Mouse (Mus musculus): ENCODE data around the gene Ceacam2. TPM values are rescaled to one million over a fixed set of nuclear protein-coding genes. Genes with fewer than 3 reads are reported as not detected.
"Not testable (repeated sequence)": the region's sequence is repeated elsewhere in the genome, so short reads cannot be mapped to it uniquely, and the experiment has no call there.

The Ceacam2 gene
- total RNA-seq (2014; rRNA removed; ENCODE audit: low replicate concordance) = not detected in 2 replicates
- not detected in 2 replicates for polyA plus RNA-seq (2015; fragmentation: Nextera tagmentation; extraction: Ambion mirVana)

DNA sequence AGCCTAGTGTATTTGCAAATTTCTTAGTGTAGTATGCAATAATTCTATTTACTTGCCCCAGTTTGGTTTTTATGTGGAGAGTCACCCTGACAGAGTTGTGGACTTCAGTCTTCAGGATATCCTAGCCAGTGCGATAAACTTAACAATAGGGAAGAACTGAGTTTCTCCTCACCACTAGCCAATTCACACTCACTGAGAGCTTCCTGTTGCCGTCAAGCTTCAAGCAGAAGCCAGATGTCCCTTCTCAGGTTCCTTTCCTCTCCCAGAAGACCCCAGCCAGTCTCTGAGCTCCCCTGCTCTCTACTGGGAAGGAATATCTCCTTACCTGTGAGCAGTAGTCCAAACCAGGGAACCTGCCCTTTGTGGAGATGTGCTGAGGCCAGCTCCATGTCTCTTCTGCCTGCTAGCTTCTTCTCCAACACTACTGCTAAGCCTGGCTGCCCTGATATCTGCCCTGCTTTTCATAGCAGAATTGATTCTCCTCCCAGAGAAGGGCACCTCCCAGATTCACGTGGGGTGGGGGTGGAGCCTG, at the start of gene Ceacam2:
Gene Ceacam2 (minus strand): TSS at position 482 of the 532 bp plus-strand sequence.
- H3K4me1 ChIP-seq (ENCODE audit: control insufficient read depth, insufficient read depth); H3K27me3 ChIP-seq (ENCODE audit: control insufficient read depth, insufficient read depth, low read length); H3K36me3 ChIP-seq (replicated peaks; ENCODE audit: control insufficient read depth, insufficient read depth, low read length); H3K4me2 ChIP-seq (ENCODE audit: low read depth, low read length); H3K27ac ChIP-seq (ENCODE audit: low read depth); H3K9ac ChIP-seq (replicated peaks; ENCODE audit: low read depth, low read length); H3K9me3 ChIP-seq (replicated peaks; ENCODE audit: control insufficient read depth, low read length); DNase-seq (ENCODE audit: low spot score); H3K4me3 ChIP-seq (ENCODE audit: low read depth, low read length); ATAC-seq (ENCODE audit: insufficient read depth, low read depth): not testable (repeated sequence)
- WGBS = 41% methylated on average over 3 of the region's 3 CpGs

DNA sequence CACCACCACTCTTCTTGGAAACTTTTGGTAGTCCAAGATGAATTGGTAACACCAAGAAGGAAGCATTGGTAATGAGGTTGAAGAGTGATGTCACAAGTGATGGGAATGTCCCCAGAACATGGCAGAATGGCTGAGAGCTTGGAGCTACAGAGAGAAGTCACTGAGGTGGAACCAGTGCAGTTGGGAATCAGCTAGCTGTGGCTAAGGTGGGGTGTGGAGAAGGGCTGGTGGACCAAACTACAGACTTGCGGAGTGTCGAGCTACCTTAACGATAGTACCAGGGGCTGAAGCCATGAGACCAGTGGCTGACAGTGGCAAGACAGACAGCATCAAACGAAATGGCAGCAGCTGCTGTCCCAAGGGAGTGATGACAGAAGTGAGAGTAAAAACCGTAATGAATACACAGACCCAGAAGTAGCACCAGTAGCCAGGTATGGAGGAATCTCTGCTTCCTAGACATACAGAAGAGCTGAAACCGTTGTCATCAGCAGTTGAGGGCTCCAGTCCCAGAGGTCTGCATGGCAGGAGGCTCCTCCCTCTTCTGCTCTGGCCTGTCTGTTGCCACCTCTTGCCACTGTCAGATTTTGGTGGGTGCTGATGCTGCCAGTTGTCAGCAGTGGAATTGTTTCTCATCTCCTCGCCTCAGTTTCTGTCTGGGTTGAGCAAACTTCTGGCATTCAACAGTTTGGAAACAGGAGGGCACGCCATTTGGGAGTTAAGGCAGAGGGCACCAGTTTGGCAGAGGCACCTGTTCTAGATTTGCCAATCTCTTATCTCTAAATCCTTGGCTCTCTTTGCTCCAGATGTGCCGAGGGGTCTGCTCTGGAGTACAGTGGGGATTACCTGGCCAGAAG, 45.9 kb upstream of the Ceacam2 start:
- no peak overlapping the region for H3K27ac ChIP-seq (ENCODE audit: low read depth)
- H3K9me3 ChIP-seq (replicated peaks; ENCODE audit: control insufficient read depth, low read length) = no peaks in the 10 kb centered on the region
- WGBS = 63% methylated on average over 9 of the region's 9 CpGs
- ATAC-seq (ENCODE audit: insufficient read depth, low read depth) (no peak), DNase-seq (ENCODE audit: low spot score) (no peak)
- H3K4me1 ChIP-seq (ENCODE audit: control insufficient read depth, insufficient read depth) = no peaks in the 10 kb centered on the region
- no peak overlapping the region for H3K4me3 ChIP-seq (ENCODE audit: low read depth, low read length)
- H3K4me2 ChIP-seq (ENCODE audit: low read depth, low read length) = no peak overlapping the region
- no peak overlapping the region for H3K9ac ChIP-seq (replicated peaks; ENCODE audit: low read depth, low read length)
- no peaks in the 10 kb centered on the region for H3K27me3 ChIP-seq (ENCODE audit: control insufficient read depth, insufficient read depth, low read length)
- H3K36me3 ChIP-seq (replicated peaks; ENCODE audit: control insufficient read depth, insufficient read depth, low read length) = no peaks in the 10 kb centered on the region
- TF ChIP-seq EP300 (IDR thresholded peaks at IDR 0.05; ENCODE audit: low read depth) (no peak), CTCF (IDR thresholded peaks at IDR 0.05; ENCODE audit: low read depth) (no peak)

DNA sequence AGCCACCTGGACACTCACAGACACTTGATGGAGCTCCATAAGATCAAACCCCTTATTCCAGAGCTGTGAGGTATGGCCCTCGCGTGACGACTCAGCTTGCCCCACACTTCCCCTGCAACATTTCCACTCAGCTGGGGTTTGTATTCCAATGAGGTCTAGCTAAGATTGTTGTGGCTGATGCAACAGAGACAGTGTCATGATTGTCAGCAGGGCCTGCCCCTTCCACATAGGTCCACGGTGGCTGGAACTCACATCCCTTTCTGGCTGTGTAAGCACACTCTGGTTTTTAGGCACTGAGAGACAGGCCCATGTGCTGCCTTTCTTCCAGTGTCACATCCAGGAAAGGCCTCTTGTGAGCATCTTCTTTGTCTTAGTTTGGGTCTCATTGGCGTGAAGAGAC, 45.0 kb upstream of the Ceacam2 start:
- Histone ChIP-seq H3K27me3 (ENCODE audit: control insufficient read depth, insufficient read depth, low read length) (no peaks in the 10 kb centered on the region), H3K36me3 (replicated peaks; ENCODE audit: control insufficient read depth, insufficient read depth, low read length) (no peaks in the 10 kb centered on the region), H3K27ac (ENCODE audit: low read depth) (no peak overlapping the region), H3K4me1 (ENCODE audit: control insufficient read depth, insufficient read depth) (no peaks in the 10 kb centered on the region), H3K9me3 (replicated peaks; ENCODE audit: control insufficient read depth, low read length) (no peaks in the 10 kb centered on the region), H3K4me3 (ENCODE audit: low read depth, low read length) (no peak overlapping the region), H3K4me2 (ENCODE audit: low read depth, low read length) (no peak overlapping the region), H3K9ac (replicated peaks; ENCODE audit: low read depth, low read length) (no peak overlapping the region)
- TF ChIP-seq EP300 (IDR thresholded peaks at IDR 0.05; ENCODE audit: low read depth) = no peak
- no peak for TF ChIP-seq CTCF (IDR thresholded peaks at IDR 0.05; ENCODE audit: low read depth)
- 71% methylated on average over 5 of the region's 5 CpGs for WGBS
- DNase-seq (ENCODE audit: low spot score) = no peak
- ATAC-seq (ENCODE audit: insufficient read depth, low read depth) = no peak

DNA sequence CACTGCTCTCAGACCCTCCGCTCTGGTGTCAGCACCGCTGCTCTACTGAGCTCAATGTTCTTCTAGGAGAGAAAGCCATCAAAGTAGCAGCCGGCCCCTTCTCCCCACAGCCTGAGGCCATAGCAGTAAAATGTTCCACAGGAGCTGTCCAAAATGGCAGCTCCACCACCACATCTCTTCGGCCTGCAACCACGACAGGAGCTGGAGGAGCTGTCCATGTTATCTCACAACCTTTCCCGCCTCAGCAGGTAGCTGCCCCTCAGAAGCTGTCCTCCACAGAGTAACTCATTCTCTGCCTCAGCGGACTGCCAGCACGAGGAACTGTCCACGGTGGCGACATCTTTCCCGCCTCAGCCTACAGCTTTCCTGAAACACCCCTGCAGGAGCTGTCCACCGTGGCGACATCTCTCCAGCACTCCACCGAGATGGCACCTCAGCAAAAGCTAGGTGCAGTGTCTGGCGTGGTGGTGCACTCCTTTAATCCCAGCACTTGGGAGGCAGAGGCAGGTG, 42.7 kb upstream of the Ceacam2 start:
- no peak for DNase-seq (ENCODE audit: low spot score)
- Histone ChIP-seq H3K36me3 (replicated peaks; ENCODE audit: control insufficient read depth, insufficient read depth, low read length) (no peaks in the 10 kb centered on the region), H3K27me3 (ENCODE audit: control insufficient read depth, insufficient read depth, low read length) (no peaks in the 10 kb centered on the region), H3K9me3 (replicated peaks; ENCODE audit: control insufficient read depth, low read length) (no peaks in the 10 kb centered on the region), H3K4me2 (ENCODE audit: low read depth, low read length) (no peak overlapping the region), H3K9ac (replicated peaks; ENCODE audit: low read depth, low read length) (no peak overlapping the region), H3K4me3 (ENCODE audit: low read depth, low read length) (no peak overlapping the region), H3K4me1 (ENCODE audit: control insufficient read depth, insufficient read depth) (no peaks in the 10 kb centered on the region), H3K27ac (ENCODE audit: low read depth) (no peak overlapping the region)
- ATAC-seq (ENCODE audit: insufficient read depth, low read depth) = no peak
- WGBS = 74% methylated on average over 15 of the region's 15 CpGs
- TF ChIP-seq CTCF (IDR thresholded peaks at IDR 0.05; ENCODE audit: low read depth) = no peak
- no peak for TF ChIP-seq EP300 (IDR thresholded peaks at IDR 0.05; ENCODE audit: low read depth)

DNA sequence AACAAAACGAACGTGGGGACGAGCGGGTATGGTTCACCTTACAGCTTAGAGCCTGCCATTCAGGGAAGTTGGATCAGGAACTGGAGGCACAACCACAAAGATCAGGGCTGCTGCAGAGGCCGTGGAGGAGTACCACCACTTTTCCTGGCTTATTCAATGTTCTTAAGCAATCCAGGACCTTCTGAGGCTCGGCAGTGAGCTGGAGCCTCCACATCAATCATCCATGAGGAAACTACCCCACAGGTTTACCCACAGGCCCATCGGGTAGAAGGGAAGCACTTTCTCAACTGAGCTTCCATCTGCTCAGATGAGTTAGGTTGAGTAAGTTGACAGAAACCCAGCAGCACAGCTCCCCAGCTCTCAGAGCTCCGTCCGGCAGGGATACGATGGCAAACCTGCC, 39.8 kb upstream of the Ceacam2 start:
- H3K4me3 ChIP-seq (ENCODE audit: low read depth, low read length) = no peak overlapping the region
- no peaks in the 10 kb centered on the region for H3K27me3 ChIP-seq (ENCODE audit: control insufficient read depth, insufficient read depth, low read length)

DNA sequence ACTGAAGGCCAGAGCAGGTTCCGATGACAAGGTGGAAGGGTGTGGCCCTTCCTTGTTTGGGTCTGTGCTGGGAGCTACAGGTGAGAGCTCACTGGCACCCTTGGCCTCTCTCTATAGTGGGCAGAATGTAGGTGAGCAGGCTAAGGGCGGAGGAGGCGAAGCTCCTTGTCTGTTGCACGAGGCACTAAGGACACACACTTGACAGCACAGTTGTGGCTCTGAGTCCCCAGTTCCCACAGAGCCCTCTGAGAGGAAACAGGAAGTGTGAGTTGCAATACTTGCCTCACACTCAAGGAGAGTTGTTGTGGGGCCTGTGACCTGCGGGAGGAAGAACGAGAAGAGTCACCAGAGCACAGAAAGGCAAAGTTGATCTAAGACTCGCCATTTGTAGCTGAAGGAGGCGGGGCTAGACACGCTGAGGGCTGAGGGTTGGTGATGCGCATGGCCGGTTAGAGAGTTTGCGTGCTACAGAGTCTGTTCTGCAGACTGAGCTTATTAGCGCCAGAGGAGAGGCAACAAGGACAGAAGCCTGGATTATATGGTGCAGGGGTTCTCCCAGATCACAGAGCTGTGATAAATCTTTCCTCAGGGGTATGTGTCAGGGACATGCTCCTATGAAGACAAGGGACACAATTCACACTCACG, 37.3 kb upstream of the Ceacam2 start:
- not testable (repeated sequence) for DNase-seq (ENCODE audit: low spot score); H3K9me3 ChIP-seq (replicated peaks; ENCODE audit: control insufficient read depth, low read length); H3K27me3 ChIP-seq (ENCODE audit: control insufficient read depth, insufficient read depth, low read length); ATAC-seq (ENCODE audit: insufficient read depth, low read depth); H3K36me3 ChIP-seq (replicated peaks; ENCODE audit: control insufficient read depth, insufficient read depth, low read length); H3K4me1 ChIP-seq (ENCODE audit: control insufficient read depth, insufficient read depth); H3K4me2 ChIP-seq (ENCODE audit: low read depth, low read length); H3K4me3 ChIP-seq (ENCODE audit: low read depth, low read length); H3K9ac ChIP-seq (replicated peaks; ENCODE audit: low read depth, low read length); H3K27ac ChIP-seq (ENCODE audit: low read depth)
- 64% methylated on average over 12 of the region's 14 CpGs for WGBS

More for the DNA sequence above, 39.8 kb upstream of the Ceacam2 start:
- TF ChIP-seq CTCF (IDR thresholded peaks at IDR 0.05; ENCODE audit: low read depth) = no peak
- no peak for TF ChIP-seq EP300 (IDR thresholded peaks at IDR 0.05; ENCODE audit: low read depth)
- Histone ChIP-seq H3K36me3 (replicated peaks; ENCODE audit: control insufficient read depth, insufficient read depth, low read length) (no peaks in the 10 kb centered on the region), H3K4me1 (ENCODE audit: control insufficient read depth, insufficient read depth) (no peaks in the 10 kb centered on the region), H3K4me2 (ENCODE audit: low read depth, low read length) (no peak overlapping the region), H3K9me3 (replicated peaks; ENCODE audit: control insufficient read depth, low read length) (no peaks in the 10 kb centered on the region), H3K27ac (ENCODE audit: low read depth) (no peak overlapping the region), H3K9ac (replicated peaks; ENCODE audit: low read depth, low read length) (no peak overlapping the region)
- DNase-seq (ENCODE audit: low spot score) (no peak), ATAC-seq (ENCODE audit: insufficient read depth, low read depth) (no peak)
- 74% methylated on average over 10 of the region's 10 CpGs for WGBS

DNA sequence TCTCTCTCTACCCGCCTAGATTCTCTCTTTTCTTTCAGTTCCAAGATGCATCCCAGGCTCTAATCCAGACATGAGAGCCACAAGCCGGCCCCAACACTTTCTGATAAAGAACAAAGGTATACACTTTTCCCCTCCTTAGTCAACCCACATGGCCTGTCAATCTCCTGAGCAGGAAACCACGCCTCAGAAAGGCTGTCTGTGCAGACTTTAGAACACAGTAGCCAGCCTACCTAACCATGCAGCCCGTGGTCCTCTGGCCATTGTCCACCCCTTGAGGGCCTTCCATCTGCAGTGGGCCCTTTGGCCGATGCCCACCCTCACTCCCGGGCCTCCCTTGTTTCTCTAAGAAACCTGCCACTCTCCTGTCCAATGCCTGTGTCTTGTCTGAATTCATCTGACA, 36.7 kb upstream of the Ceacam2 start:
- 33% methylated on average over 6 of the region's 6 CpGs for WGBS

More for the DNA sequence above, 36.7 kb upstream of the Ceacam2 start:
- H3K9me3 ChIP-seq (replicated peaks; ENCODE audit: control insufficient read depth, low read length); H3K27me3 ChIP-seq (ENCODE audit: control insufficient read depth, insufficient read depth, low read length); H3K4me3 ChIP-seq (ENCODE audit: low read depth, low read length); DNase-seq (ENCODE audit: low spot score); ATAC-seq (ENCODE audit: insufficient read depth, low read depth); H3K27ac ChIP-seq (ENCODE audit: low read depth); H3K9ac ChIP-seq (replicated peaks; ENCODE audit: low read depth, low read length); H3K4me2 ChIP-seq (ENCODE audit: low read depth, low read length); H3K36me3 ChIP-seq (replicated peaks; ENCODE audit: control insufficient read depth, insufficient read depth, low read length); H3K4me1 ChIP-seq (ENCODE audit: control insufficient read depth, insufficient read depth): not testable (repeated sequence)
